Mouse (Mus musculus): ENCODE data around the gene Cpxm1. TPM values are rescaled to one million over a fixed set of nuclear protein-coding genes. Genes with fewer than 3 reads are reported as not detected.

The Cpxm1 gene
- polyA plus RNA-seq, 1 experiment, result 89.5 TPM

DNA sequence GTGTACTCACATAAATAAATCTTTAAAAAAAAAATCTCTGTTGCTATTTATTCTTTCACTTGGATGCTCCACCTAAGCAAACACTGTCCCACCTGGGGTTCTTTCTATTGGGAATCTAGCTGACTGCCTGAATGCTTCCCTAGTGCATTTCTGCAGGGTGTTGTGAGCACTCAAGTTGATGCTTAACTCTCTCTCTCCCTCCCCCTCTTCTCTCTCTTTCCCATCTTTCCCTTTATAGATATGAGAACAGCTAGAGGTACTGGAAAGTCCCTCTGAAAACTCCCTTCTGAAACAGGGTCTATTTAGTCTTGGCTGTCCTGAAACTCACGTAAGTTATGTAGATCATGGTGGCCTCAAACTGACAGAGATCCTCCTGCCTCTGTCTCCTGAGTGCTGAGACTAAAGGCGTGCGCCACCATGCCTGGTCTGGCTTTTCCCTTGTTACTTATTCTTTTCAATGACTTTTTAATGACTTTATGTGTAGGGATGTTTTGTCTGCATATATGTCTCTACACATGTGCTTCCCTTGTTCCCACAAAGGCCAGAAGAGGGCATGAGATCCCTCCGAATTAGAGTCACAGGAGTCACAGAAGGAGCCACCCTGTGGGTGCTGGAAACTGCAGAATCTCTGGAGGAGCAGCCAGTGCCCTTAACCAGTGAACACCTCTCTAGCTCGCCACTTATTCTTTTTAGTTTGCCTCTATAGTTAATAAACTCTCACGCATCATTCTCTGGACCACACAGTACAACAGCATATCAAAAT, 16.9 kb upstream of the Cpxm1 start:
- TF ChIP-seq CTCF (IDR thresholded peaks at IDR 0.05; ENCODE audit: control insufficient read depth, insufficient read depth, insufficient replicate concordance, low read depth, low read length) (no peak), POLR2A (IDR thresholded peaks at IDR 0.05; ENCODE audit: control insufficient read depth, low read depth, low read length) (no peak)
- no peaks in the 10 kb centered on the region for H3K36me3 ChIP-seq (ENCODE audit: control insufficient read depth, insufficient read depth, low read length)
- no peak overlapping the region for H3K4me3 ChIP-seq (ENCODE audit: control insufficient read depth, low read depth, low read length)
- peaks cover 4% of the 10 kb centered on the region; the same call in 1 of the 2 replicates for H3K4me1 ChIP-seq (ENCODE audit: control insufficient read depth, insufficient read depth, low read length)
- no peaks in the 10 kb centered on the region for H3K27me3 ChIP-seq (ENCODE audit: control insufficient read depth, insufficient read depth, low read length)
- H3K27ac ChIP-seq (ENCODE audit: control insufficient read depth, insufficient read depth, low read depth, low read length), result no peak overlapping the region

DNA sequence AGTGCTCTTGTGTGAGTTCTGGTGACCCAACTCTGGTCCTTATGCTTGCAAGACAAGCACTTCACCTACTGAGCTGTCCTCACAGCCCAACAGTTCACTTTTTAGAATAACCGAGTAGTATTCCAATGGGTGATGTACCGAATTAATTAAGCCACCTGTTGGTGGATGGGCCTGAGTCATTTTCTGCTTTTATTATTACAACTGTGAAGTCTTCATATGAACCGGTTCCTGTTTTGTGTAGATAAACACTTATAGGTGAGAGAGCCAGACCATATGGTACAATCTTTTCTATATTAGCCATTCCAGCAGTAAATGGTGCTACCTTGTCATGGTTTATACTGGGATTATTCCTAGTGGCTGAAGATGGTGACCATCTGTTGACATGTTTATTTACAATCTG, 15.4 kb upstream of the Cpxm1 start:
- peaks cover 4% of the 10 kb centered on the region; the same call in 1 of the 2 replicates for H3K4me1 ChIP-seq (ENCODE audit: control insufficient read depth, insufficient read depth, low read length)
- no peak overlapping the region for H3K4me3 ChIP-seq (ENCODE audit: control insufficient read depth, low read depth, low read length)
- no peaks in the 10 kb centered on the region for H3K36me3 ChIP-seq (ENCODE audit: control insufficient read depth, insufficient read depth, low read length)
- no peak overlapping the region for H3K27ac ChIP-seq (ENCODE audit: control insufficient read depth, insufficient read depth, low read depth, low read length)
- TF ChIP-seq POLR2A (IDR thresholded peaks at IDR 0.05; ENCODE audit: control insufficient read depth, low read depth, low read length) (no peak), CTCF (IDR thresholded peaks at IDR 0.05; ENCODE audit: control insufficient read depth, insufficient read depth, insufficient replicate concordance, low read depth, low read length) (no peak)
- no peaks in the 10 kb centered on the region for H3K27me3 ChIP-seq (ENCODE audit: control insufficient read depth, insufficient read depth, low read length)

DNA sequence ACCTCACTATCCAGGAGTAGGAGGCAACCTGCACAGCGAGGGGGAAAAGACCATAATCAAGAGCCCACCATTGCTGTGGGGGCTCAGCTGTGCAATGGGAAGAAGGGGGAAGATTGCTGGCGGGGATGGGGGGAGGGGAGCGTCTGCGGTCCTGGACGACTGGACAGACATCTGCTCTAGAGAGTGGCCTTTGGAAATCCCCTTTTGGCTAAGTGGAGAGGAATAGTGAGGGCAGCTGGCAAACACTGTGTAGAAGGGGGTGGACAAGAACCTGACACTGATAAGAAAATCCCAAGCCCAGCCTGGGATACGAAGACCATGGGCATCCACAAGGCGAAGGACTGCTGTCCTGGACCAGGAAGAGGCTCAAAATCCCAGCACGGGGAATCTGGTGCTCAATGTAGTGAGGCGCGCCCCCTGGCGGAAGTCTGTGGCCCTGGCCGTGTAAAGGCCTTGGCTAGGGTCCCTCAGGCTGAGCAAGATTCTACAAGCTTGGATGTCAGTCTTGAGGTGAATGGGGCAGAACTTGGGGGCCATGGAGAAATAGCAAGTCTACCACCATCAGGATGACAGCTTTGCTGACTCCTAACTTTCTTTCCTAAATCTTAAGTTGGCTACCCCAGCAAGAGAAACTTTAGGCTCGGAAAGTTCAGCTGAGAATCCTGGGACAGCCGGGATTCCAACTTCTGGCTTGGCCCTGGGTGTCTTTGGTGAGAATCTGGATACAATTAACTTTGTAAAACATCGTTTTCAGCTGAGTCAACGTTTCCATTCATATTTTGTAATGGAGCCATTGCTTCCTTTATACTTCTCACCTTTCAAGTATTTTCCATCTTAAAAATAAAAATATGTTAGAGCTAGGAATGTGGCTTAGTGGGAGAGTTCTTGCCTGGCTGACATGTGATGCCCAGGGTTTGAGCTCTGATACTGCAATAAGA, 14.5 kb upstream of the Cpxm1 start:
- peaks cover 4% of the 10 kb centered on the region; the same call in 1 of the 2 replicates for H3K4me1 ChIP-seq (ENCODE audit: control insufficient read depth, insufficient read depth, low read length)
- H3K4me3 ChIP-seq (ENCODE audit: control insufficient read depth, low read depth, low read length), result no peak overlapping the region
- TF ChIP-seq POLR2A (IDR thresholded peaks at IDR 0.05; ENCODE audit: control insufficient read depth, low read depth, low read length) (peak; percentile 8; the same call in 1 of the 2 replicates), CTCF (IDR thresholded peaks at IDR 0.05; ENCODE audit: control insufficient read depth, insufficient read depth, insufficient replicate concordance, low read depth, low read length) (peak; percentile 91)
- no peak overlapping the region for H3K27ac ChIP-seq (ENCODE audit: control insufficient read depth, insufficient read depth, low read depth, low read length)
- H3K27me3 ChIP-seq (ENCODE audit: control insufficient read depth, insufficient read depth, low read length), result no peaks in the 10 kb centered on the region
- H3K36me3 ChIP-seq (ENCODE audit: control insufficient read depth, insufficient read depth, low read length), result no peaks in the 10 kb centered on the region

DNA sequence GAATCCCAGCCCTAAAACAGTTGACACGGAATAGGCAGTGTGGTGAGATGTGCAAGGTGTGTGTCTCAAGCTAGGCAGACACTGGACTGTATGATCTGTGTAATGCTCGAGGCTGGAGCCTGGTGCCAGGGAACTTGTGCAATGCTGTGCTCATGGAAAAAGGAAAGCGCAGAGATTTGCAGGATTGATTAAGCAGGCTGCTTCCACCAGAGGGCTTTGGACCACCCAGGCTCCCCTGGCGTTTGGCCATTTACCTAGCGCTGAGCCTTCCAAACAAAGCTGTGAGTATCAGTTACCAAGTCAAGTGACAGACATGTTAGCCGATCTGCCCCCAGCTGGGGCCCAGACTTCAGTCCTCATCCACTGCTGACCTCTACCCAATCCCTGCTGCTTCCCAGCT, 10.8 kb upstream of the Cpxm1 start:
- TF ChIP-seq POLR2A (IDR thresholded peaks at IDR 0.05; ENCODE audit: control insufficient read depth, low read depth, low read length) (no peak), CTCF (IDR thresholded peaks at IDR 0.05; ENCODE audit: control insufficient read depth, insufficient read depth, insufficient replicate concordance, low read depth, low read length) (no peak)
- H3K4me3 ChIP-seq (ENCODE audit: control insufficient read depth, low read depth, low read length), result no peak overlapping the region
- H3K27me3 ChIP-seq (ENCODE audit: control insufficient read depth, insufficient read depth, low read length), result no peaks in the 10 kb centered on the region
- H3K36me3 ChIP-seq (ENCODE audit: control insufficient read depth, insufficient read depth, low read length), result no peaks in the 10 kb centered on the region
- H3K4me1 ChIP-seq (ENCODE audit: control insufficient read depth, insufficient read depth, low read length), result peaks cover 4% of the 10 kb centered on the region; the same call in 1 of the 2 replicates
- H3K27ac ChIP-seq (ENCODE audit: control insufficient read depth, insufficient read depth, low read depth, low read length), result no peak overlapping the region

DNA sequence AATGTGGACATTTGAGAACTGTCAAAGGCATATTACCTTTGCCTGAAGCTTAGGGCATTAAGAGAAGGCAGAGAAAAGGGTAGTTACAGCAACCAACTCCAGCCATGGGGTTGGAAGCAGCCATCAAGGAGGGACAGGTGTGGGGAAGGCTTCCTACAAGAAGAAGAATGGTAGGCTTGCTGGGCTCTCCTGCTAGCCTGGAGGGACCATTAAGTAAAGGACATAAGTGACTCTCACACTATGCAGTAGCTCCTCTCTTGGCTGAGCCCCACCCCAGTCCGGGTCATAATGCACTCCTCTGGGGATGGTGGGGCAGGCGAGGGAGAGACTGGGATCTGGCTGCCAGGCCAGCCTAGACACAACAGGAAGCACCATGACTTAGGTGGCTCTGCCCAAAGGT, 8.8 kb upstream of the Cpxm1 start, which contains the start of gene Tmem239:
Gene Tmem239 (plus strand): TSS at position 301 of the 400 bp plus-strand sequence.
- H3K4me3 ChIP-seq (ENCODE audit: control insufficient read depth, low read depth, low read length), result peak within 1 kb of the TSS; percentile 62
- H3K4me1 ChIP-seq (ENCODE audit: control insufficient read depth, insufficient read depth, low read length), result peaks cover under 1% of the 10 kb centered on the region; the same call in 1 of the 2 replicates
- H3K27ac ChIP-seq (ENCODE audit: control insufficient read depth, insufficient read depth, low read depth, low read length), result peak within 1 kb of the TSS; percentile 49; the same call in 1 of the 2 replicates
- H3K27me3 ChIP-seq (ENCODE audit: control insufficient read depth, insufficient read depth, low read length), result no peaks in the 10 kb centered on the region
- H3K36me3 ChIP-seq (ENCODE audit: control insufficient read depth, insufficient read depth, low read length), result no peaks in the 10 kb centered on the region
- 0 out of 2 replicates have a peak, but pooled peaks have one; percentile 49 for TF ChIP-seq POLR2A (IDR thresholded peaks at IDR 0.05; ENCODE audit: control insufficient read depth, low read depth, low read length)
- no peak for TF ChIP-seq CTCF (IDR thresholded peaks at IDR 0.05; ENCODE audit: control insufficient read depth, insufficient read depth, insufficient replicate concordance, low read depth, low read length)

DNA sequence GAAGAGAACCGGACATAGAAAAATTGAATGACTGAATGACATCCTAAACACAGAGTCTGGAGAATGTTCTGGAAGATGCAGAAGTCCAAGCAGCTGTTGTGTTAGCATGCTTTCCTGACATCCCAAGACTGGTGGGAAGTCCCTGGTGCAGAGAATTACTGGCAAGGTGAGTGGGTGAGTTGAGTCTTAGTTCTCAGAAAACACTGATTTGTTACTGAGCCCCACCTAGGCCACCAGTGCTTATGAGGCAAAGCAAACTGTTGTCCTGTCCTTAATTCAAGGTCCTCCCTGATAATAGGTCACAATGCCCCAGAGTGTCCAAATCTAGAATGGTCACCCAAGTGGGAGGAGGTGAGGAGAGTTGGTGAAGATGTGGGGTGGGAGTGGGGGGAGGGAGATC, 7.6 kb upstream of the Cpxm1 start, which contains the start of the genes Gm28372 and 1700020A23Rik:
Gene Gm28372 (plus strand): TSS at position 301 of the 400 bp plus-strand sequence.
Gene 1700020A23Rik (plus strand): TSS at position 321 of the 400 bp plus-strand sequence.
- Histone ChIP-seq H3K27ac (ENCODE audit: control insufficient read depth, insufficient read depth, low read depth, low read length) (peak within 1 kb of the TSS; percentile 30; the same call in 1 of the 2 replicates), H3K4me3 (ENCODE audit: control insufficient read depth, low read depth, low read length) (peak within 1 kb of the TSS; percentile 62), H3K4me1 (ENCODE audit: control insufficient read depth, insufficient read depth, low read length) (no peaks in the 10 kb centered on the region), H3K27me3 (ENCODE audit: control insufficient read depth, insufficient read depth, low read length) (no peaks in the 10 kb centered on the region), H3K36me3 (ENCODE audit: control insufficient read depth, insufficient read depth, low read length) (no peaks in the 10 kb centered on the region)
- TF ChIP-seq POLR2A (IDR thresholded peaks at IDR 0.05; ENCODE audit: control insufficient read depth, low read depth, low read length) (no peak), CTCF (IDR thresholded peaks at IDR 0.05; ENCODE audit: control insufficient read depth, insufficient read depth, insufficient replicate concordance, low read depth, low read length) (no peak)

All from testis, adult 2 months (tissue).